Mouse (Mus musculus) brain, adult 2 months (tissue): ENCODE measurements around the gene Lad1.

Experiments
- DNase-seq: peaks from one replicate; pipeline ENCODE4 v3.0.0; 2011; ENCODE audit warnings: low read depth, low spot score

Lad1 gene

GRCm38 (mm10) chr1:135877248-135877647 lies 58.9 kb downstream of the Lad1 start:
- no peak for DNase-seq

GRCm38 (mm10) chr1:135882385-135883109 lies 64.1 kb downstream of the Lad1 start:
- peak; percentile 77 for DNase-seq
